Mouse (Mus musculus) adrenal gland, adult 8-10 months (tissue): ENCODE data around the gene Larp4b. TPM values are rescaled to one million over a fixed set of nuclear protein-coding genes. Genes with fewer than 3 reads are reported as not detected.
A peak's percentile ranks its signal among the peaks of the same experiment; 100 is the strongest.

Source experiments
- DNase-seq: peaks from one replicate; pipeline ENCODE4 v3.0.0; 2022
- total RNA-seq, 4 experiments: library from RNA; stranded (reverse); gene quantifications; 2 replicates each; pipeline ENCODE4 v1.2.4; 2022

Larp4b gene
- total RNA-seq, 4 experiments from 2014 or later: 65.9 to 70.3 (median 67.2) TPM

DNA sequence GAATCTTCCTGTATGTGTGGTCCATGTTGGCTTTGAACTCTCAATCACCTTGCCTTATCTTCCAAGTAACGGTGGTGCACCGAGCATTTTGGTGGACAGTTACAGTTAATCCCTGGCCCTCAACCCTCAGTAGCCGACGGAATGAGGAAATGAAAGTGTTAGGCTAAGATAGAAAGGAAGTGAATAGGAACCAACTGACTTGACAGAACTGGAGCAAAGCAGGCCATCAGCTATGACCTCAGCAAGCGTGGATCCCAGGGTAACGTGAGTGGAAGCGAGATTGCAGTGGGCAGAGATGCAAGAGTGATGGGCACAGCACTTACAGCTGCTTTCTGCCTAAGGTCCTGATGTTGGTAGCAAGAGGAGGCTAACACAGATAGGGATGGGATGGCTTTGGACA lies 31.5 kb downstream of the Larp4b start:
- no peak for DNase-seq

- no peak for DNase-seq
These were observed 34.0 kb downstream of the Larp4b start for GRCm38 (mm10) chr13:9127715-9128114.

DNA sequence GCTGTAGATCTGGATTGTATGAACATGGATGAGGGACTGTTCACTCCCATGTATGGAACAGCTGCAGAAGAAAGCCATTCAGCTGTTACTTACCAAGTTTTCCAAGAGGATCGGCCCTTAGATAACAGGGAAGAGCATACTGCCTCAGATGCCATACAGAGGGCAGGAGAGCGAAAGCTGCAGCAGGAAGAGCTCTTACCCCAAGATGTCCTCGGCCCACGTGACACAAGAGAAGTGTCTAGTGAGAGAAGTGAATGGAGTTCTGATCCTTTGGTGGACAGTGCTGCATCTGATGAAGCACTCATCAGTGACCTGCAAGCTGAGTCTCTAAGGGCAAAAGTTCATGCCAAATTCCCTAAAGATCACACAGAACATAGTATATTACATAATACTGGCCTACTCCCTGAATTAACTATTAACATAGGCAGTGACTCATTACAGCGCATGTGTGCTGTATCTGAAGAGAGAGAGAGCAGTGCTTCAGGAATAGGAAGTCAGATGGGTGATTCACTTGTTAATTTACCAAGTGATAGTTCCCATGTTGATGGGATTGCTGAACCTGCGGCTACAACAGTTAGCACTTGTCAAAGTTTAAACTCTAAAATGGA lies 35.1 kb downstream of the Larp4b start:
- no peak for DNase-seq

GRCm38 (mm10) chr13:9134421-9134820 lies 40.7 kb downstream of the Larp4b start:
- DNase-seq: no peak

DNA sequence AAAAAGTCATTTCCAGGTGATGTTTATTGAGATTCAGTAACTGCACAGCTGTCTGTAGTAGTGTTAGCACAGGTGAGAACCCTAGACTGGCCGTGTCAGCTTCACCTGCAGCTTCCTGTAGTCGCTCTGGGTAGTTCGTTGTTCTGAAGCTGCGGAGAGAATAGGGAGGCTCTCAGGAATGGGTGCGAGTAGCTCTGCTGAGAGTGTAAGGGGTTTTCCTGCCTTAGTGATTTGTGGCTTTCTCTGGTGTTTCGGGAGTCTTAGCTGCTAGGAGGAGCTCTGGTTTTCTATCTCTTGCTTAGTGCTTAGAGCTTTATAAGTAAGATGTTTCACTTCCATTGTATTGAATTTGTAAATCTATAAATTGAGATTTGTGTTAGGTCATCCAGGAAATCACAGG lies 42.4 kb downstream of the Larp4b start:
- no peak for DNase-seq

GRCm38 (mm10) chr13:9136733-9137132 lies 43.1 kb downstream of the Larp4b start:
- no peak for DNase-seq

- DNase-seq: no peak
These were observed 45.8 kb downstream of the Larp4b start for GRCm38 (mm10) chr13:9139466-9139991.

- DNase-seq: peak; percentile 71
These were observed 46.5 kb downstream of the Larp4b start for GRCm38 (mm10) chr13:9140204-9140603.

DNA sequence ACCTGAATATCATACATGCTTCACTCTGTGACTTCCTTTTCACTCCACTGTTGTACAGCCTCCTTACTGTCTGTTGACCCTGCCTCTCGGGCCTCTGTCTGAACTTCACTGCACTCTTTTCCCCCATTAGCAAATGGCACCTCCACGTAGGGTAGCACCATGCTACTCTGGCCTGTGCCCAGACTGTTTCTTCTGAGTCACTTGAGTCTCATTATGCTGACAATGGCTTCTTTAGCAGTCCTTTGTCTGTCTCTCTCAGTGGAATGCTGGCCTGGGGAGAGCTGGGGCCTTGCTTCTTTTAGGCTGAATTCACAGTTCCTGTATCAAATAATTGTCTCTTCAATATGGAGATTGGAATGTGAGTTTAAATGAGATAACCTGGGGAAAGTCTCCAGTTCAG lies 48.7 kb downstream of the Larp4b start:
- no peak for DNase-seq

- no peak for DNase-seq
These were observed 55.1 kb downstream of the Larp4b start for GRCm38 (mm10) chr13:9148830-9149229.

DNA sequence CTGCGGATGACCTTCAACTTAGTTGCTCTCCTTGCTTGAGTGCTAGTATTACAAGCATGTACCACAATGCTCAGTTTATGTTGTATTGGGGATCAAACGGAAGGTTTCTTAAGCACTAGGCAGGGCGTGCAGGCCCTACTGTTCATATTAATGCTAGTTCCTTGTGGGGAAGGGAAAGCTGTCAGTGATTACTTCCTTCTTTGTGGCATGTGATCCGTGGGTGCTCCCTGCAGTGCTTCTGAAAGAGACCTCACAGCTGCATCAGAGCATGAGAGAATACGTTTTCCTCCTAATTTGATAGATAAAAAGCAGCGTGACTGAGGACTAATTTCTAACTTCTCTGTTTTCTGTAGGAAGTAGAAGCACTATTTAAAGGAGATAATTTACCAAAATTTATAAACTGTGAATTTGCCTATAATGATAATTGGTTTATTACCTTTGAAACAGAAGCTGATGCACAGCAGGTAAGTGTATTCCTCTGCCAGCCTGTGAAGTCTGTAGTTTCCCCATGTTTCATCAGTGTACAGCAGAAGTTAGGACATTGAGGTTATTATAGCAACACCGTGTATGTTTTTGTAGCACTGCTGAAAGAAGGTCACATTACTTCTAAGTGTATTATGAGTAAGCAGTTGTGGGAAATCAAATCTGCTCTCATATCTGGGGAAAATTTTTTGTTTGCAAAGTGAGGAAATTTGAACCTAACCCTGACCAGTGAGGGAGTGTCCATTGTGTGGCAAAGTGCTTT lies 56.0 kb downstream of the Larp4b start:
- no peak for DNase-seq

DNA sequence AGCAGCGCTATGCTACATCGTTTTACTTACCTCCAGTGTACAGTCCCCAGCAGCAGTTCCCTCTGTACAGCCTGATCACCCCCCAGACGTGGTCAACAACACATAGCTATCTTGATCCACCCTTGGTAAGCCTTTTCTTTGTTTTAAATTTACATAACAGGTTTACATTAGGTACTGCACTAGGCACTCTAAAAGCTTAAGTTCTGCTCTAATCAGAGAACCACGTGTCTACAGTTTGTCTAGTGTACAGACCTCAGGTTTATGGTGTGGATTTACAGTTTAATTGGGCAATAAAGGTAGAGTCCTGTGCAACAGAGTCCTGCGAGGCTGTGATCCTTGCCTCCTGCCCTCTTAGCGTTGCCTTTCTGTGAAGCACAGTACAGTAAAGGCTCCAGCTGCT lies 57.4 kb downstream of the Larp4b start:
- DNase-seq: no peak

DNA sequence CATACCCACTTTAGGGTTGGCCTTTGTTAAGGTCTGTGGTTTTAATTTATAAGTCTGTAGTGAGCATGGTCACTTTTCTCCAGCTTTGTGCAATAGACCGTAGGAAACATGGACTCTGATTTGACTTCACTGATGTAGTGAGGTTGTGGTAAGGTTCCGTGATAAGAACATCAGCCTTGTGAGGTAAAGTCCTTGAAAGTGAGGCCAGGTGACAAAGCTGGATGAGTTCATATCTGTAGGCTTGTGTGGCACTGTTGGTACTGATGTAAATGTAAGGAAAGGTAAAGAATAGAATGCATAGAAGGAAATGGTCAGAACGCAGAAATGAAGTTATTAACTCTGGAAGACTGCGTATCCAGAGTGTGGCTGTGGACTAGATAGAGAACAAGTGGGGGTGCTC lies 57.9 kb downstream of the Larp4b start:
- DNase-seq: no peak

DNA sequence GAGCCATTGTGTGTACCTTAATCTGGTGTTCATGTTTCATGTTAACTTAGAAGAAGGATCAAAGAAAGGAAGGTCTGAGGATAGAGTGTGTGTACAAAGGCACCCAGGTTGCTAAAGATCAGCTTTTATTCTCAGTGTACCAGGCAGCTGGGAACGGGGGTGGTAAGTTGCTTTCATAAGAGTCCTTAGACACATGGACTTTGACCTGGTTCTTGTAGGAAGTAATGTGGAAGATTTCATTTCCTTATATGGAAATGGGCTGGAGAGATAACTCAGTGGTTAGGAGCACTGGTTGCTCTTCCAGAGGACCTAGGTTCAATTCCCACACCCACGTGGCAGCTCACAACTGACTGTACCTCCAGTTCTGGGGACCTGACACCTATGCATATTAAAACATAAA lies 58.6 kb downstream of the Larp4b start:
- DNase-seq: no peak

GRCm38 (mm10) chr13:9153803-9154202 lies 60.1 kb downstream of the Larp4b start:
- no peak for DNase-seq

GRCm38 (mm10) chr13:9159282-9159681 lies 65.6 kb downstream of the Larp4b start:
- no peak for DNase-seq

- DNase-seq: no peak
These were observed 69.2 kb downstream of the Larp4b start for GRCm38 (mm10) chr13:9162888-9163287.

- no peak for DNase-seq
These were observed 74.2 kb downstream of the Larp4b start for GRCm38 (mm10) chr13:9167842-9168241.

DNA sequence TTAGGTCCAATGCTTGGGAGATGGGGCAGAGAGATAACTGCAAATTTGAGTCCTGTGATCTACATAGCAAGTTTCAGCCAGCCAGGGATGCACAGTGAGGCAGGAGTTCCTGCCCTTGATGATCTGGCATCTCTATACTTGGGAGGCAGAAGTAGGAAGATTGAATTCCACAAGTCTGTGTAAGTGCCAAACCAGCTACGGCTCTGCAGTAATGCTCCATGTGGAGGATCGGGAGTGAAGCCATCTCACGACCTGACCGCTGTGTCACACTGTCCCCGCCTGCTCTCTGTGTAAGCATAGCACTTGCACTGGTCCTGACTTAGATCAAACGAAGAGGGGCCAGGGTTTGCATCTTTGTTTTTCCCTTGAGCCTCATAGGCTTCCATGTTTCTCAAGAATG lies 75.9 kb downstream of the Larp4b start:
- DNase-seq: no peak

GRCm38 (mm10) chr13:9170726-9171125 lies 77.0 kb downstream of the Larp4b start:
- no peak for DNase-seq

DNA sequence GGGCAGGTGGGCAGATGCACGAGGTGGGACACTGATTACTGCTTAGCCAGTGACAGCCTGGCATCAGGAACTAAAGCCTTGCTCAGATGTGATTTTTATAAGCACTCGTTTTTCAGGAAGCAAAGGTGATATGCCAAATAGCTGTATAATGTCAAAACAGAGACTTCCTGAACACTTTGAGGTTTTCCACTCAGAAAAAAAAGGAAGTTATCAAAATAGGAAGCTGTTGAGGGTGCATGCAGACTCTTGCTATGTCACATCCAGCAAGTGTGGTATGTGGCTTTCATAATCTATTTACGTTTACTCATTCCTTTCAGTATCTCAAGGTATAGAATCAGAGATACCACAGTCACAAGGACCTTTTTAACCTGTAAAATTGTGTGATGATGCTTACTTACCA lies 79.7 kb downstream of the Larp4b start:
- no peak for DNase-seq

GRCm38 (mm10) chr13:9175171-9175570 lies 81.5 kb downstream of the Larp4b start:
- DNase-seq: no peak

- no peak for DNase-seq
These were observed 84.6 kb downstream of the Larp4b start for GRCm38 (mm10) chr13:9178270-9178669.

DNA sequence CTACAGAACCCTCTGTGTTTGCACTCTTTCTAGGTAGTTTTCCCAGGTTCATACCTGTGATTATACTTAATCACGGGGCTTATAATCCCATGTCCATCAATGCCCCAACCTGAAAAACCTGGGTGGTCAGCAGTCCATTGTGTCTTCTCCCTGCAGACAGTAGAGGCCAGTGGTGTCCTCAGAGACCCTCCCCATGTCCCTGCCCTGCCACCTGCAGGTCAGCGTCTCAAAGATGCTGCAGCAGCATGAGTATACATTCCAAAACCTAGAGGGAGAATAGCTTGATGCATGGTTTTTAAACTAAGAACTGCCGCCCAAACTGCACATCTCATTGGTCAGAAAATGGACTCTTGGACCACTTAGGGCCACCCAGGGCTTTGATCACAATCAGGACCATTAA lies 85.0 kb downstream of the Larp4b start:
- no peak for DNase-seq
